8 mouse cellular contexts compared by ENCODE assay signal in the genomic region with DNA sequence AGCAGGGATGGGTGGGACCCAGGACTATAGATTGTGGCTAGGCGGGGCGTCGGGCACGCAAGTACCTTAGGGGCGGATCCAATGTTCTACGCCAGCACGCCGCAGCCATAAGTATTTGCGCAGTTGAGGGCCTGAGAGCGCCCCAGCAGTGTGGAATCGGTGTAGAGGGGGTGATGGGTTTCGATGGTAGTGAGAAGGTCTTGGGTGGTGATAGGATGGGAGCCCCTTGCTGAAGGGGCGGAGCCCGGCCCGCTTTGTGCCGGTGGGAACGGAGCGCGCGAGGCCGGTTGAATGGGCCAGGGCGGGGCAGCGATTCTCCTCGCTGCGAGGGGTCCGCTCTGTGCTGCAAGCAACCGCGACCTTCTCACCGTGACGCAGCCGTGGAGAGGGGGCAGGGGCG. TPM values are rescaled to one million over a fixed set of nuclear protein-coding genes. Genes with fewer than 3 reads are reported as not detected.
DNase-seq lines count a peak whose midpoint lies in the region; ATAC-seq and TF ChIP-seq lines count a peak whose summit lies in the region.

No protein-coding gene starts in this region.

- WGBS in limb, embryonic 15.5 days, result 2% methylated on average over 32 of the region's 32 CpGs
- WGBS in stomach, embryonic 16.5 days, result 3% methylated on average over 32 of the region's 32 CpGs

- no peak overlapping the region for H3K9ac ChIP-seq in limb, embryonic 15.5 days
- H3K9ac ChIP-seq in stomach, embryonic 16.5 days (ENCODE audit: low read length), result no peak overlapping the region

- peaks cover 38% of the 10 kb centered on the region for H3K4me1 ChIP-seq in testis, adult 2 months (ENCODE audit: control insufficient read depth, insufficient read depth, low read length)
- H3K4me1 ChIP-seq in limb, embryonic 15.5 days, result peaks cover 40% of the 10 kb centered on the region
- H3K4me1 ChIP-seq in stomach, embryonic 16.5 days (ENCODE audit: control insufficient read depth, insufficient read depth, low read length), result peaks cover 28% of the 10 kb centered on the region; the same call in 1 of the 2 replicates

- peak; percentile 12; the same call in 1 of the 2 replicates for ATAC-seq in limb, embryonic 15.5 days (ENCODE audit: insufficient number of reproducible peaks, low FRiP score, low TSS enrichment, low read depth)
- ATAC-seq in stomach, embryonic 16.5 days (ENCODE audit: insufficient read depth, low FRiP score), result no peak

- H3K36me3 ChIP-seq in testis, adult 2 months (ENCODE audit: control insufficient read depth, insufficient read depth, low read length), result no peaks in the 10 kb centered on the region
- peaks cover 17% of the 10 kb centered on the region for H3K36me3 ChIP-seq in limb, embryonic 15.5 days
- no peaks in the 10 kb centered on the region for H3K36me3 ChIP-seq in stomach, embryonic 16.5 days (ENCODE audit: control insufficient read depth, insufficient read depth, low read length)

- no peak overlapping the region for H3K27ac ChIP-seq in testis, adult 2 months (ENCODE audit: control insufficient read depth, insufficient read depth, low read depth, low read length)
- H3K27ac ChIP-seq in limb, embryonic 15.5 days, result no peak overlapping the region
- no peak overlapping the region for H3K27ac ChIP-seq in stomach, embryonic 16.5 days (ENCODE audit: low read length)

- peak; percentile 68 for DNase-seq in cerebellum, adult 9-11 months
- no peak for DNase-seq in cerebellum, postnatal 4 days (ENCODE audit: low spot score in 2 of 2)
- DNase-seq in testis, postnatal 14 days (ENCODE audit: low spot score), result no peak
- DNase-seq in kidney, postnatal 14 days, result no peak
- DNase-seq in cerebellum, adult 11 months, result no peak

- no peaks in the 10 kb centered on the region for H3K9me3 ChIP-seq in limb, embryonic 15.5 days
- no peaks in the 10 kb centered on the region for H3K9me3 ChIP-seq in stomach, embryonic 16.5 days (replicated peaks; ENCODE audit: control insufficient read depth, low read length)

- TF ChIP-seq POLR2A in testis, adult 2 months (IDR thresholded peaks at IDR 0.05; ENCODE audit: control insufficient read depth, low read depth, low read length), result no peak

- peak overlapping the region; percentile 38 for H3K4me2 ChIP-seq in limb, embryonic 15.5 days
- peak overlapping the region; percentile 42 for H3K4me2 ChIP-seq in stomach, embryonic 16.5 days (ENCODE audit: low read depth, low read length)

- peak overlapping the region; percentile 27; the same call in 1 of the 2 replicates for H3K4me3 ChIP-seq in testis, adult 2 months (ENCODE audit: control insufficient read depth, low read depth, low read length)
- peak overlapping the region; percentile 23 for H3K4me3 ChIP-seq in limb, embryonic 15.5 days
- peak overlapping the region; percentile 12; the same call in 1 of the 2 replicates for H3K4me3 ChIP-seq in stomach, embryonic 16.5 days (replicated peaks; ENCODE audit: low read length)

- H3K27me3 ChIP-seq in testis, adult 2 months (ENCODE audit: control insufficient read depth, insufficient read depth, low read length), result no peaks in the 10 kb centered on the region
- H3K27me3 ChIP-seq in limb, embryonic 15.5 days, result peaks cover 92% of the 10 kb centered on the region
- H3K27me3 ChIP-seq in stomach, embryonic 16.5 days (ENCODE audit: control insufficient read depth, insufficient read depth, low read length), result peaks cover 85% of the 10 kb centered on the region

- no peak for TF ChIP-seq CTCF in testis, adult 2 months (IDR thresholded peaks at IDR 0.05; ENCODE audit: control insufficient read depth, insufficient read depth, insufficient replicate concordance, low read depth, low read length)

RNA-seq across cellular contexts. Expression of gene Hes3, which starts 5.3 kb away (rescaled TPM):
- 1.5 and 1.6 TPM in 2 replicates for polyA plus RNA-seq in testis, adult 2 months (2012; rRNA removed)
- not detected in 2 replicates for polyA plus RNA-seq in limb, embryonic 15.5 days (2015; fragmentation: Nextera tagmentation; extraction: Ambion mirVana)
- polyA plus RNA-seq in stomach, embryonic 16.5 days (2015; fragmentation: Nextera tagmentation; extraction: Ambion mirVana), result not detected in 2 replicates

RNA-seq across cellular contexts. Expression of gene Icmt, which starts 10.8 kb away (rescaled TPM):
- 50.9 and 51.6 TPM in 2 replicates for polyA plus RNA-seq in testis, adult 2 months (2012; rRNA removed)
- 26.4 and 26.5 TPM in 2 replicates for polyA plus RNA-seq in limb, embryonic 15.5 days (2015; fragmentation: Nextera tagmentation; extraction: Ambion mirVana)
- 20.1 and 20.8 TPM in 2 replicates for polyA plus RNA-seq in stomach, embryonic 16.5 days (2015; fragmentation: Nextera tagmentation; extraction: Ambion mirVana)

RNA-seq across cellular contexts. Expression of gene Gpr153, which starts 12.2 kb away (rescaled TPM):
- 17.2 and 18.9 TPM in 2 replicates for polyA plus RNA-seq in testis, adult 2 months (2012; rRNA removed)
- 18.9 and 21.9 TPM in 2 replicates for polyA plus RNA-seq in limb, embryonic 15.5 days (2015; fragmentation: Nextera tagmentation; extraction: Ambion mirVana)
- 6.0 and 6.1 TPM in 2 replicates for polyA plus RNA-seq in stomach, embryonic 16.5 days (2015; fragmentation: Nextera tagmentation; extraction: Ambion mirVana)

RNA-seq across cellular contexts. Expression of gene Rnf207, which starts 32.6 kb away (rescaled TPM):
- 0.22 and 0.43 TPM in 2 replicates for polyA plus RNA-seq in testis, adult 2 months (2012; rRNA removed)
- polyA plus RNA-seq in limb, embryonic 15.5 days (2015; fragmentation: Nextera tagmentation; extraction: Ambion mirVana), result 0.29 and 0.31 TPM in 2 replicates
- polyA plus RNA-seq in stomach, embryonic 16.5 days (2015; fragmentation: Nextera tagmentation; extraction: Ambion mirVana), result 0.66 and 0.84 TPM in 2 replicates

RNA-seq across cellular contexts. Expression of gene Rpl22, which starts 39.4 kb away (rescaled TPM):
- polyA plus RNA-seq in testis, adult 2 months (2012; rRNA removed), result 47.5 and 49.7 TPM in 2 replicates
- polyA plus RNA-seq in limb, embryonic 15.5 days (2015; fragmentation: Nextera tagmentation; extraction: Ambion mirVana), result 286 and 375 TPM in 2 replicates
- polyA plus RNA-seq in stomach, embryonic 16.5 days (2015; fragmentation: Nextera tagmentation; extraction: Ambion mirVana), result 303 and 377 TPM in 2 replicates
